Mouse (Mus musculus) hindbrain, embryonic 10.5 days (tissue): ENCODE data around the gene Actr10. TPM values are rescaled to one million over a fixed set of nuclear protein-coding genes. Genes with fewer than 3 reads are reported as not detected.

Experiments
- DNase-seq: peaks from one replicate; pipeline ENCODE4 v3.0.0-alpha.2; 2017; ENCODE audit warnings: low spot score
- H3K27ac ChIP-seq: fragments of 300-500 bp; sonication (generic); 2 replicates; pipeline ENCODE4 v1.5.1; 2016; ENCODE audit warnings: mild to moderate bottlenecking, moderate library complexity
- H3K27me3 ChIP-seq: fragments of 300-500 bp; sonication (generic); 2 replicates; pipeline ENCODE4 v1.6.1; 2016; ENCODE audit warnings: mild to moderate bottlenecking; ENCODE audit not compliant: poor library complexity, insufficient read depth, severe bottlenecking
- H3K36me3 ChIP-seq: fragments of 300-500 bp; sonication (generic); 2 replicates; pipeline ENCODE4 v1.6.1; 2016; ENCODE audit warnings: mild to moderate bottlenecking, moderate library complexity
- H3K4me1 ChIP-seq: fragments of 300-500 bp; sonication (generic); replicated peaks from 2 replicates; pipeline ENCODE4 v1.6.1; 2016; ENCODE audit warnings: mild to moderate bottlenecking
- H3K4me3 ChIP-seq: fragments of 300-500 bp; sonication (generic); 2 replicates; pipeline ENCODE4 v1.5.1; 2016; ENCODE audit warnings: mild to moderate bottlenecking, moderate library complexity
- H3K9me3 ChIP-seq: fragments of 300-500 bp; sonication (generic); 2 replicates; pipeline ENCODE4 v1.6.1; 2016; ENCODE audit warnings: mild to moderate bottlenecking, moderate library complexity
- WGBS: fragments of 180-500 bp; shearing (Covaris S2); methylation state at CpG from one replicate; pipeline ENCODE4 v1.1.7; 2016; 5-methylcytosine and 5-hydroxymethylcytosine counted together
- polyA plus RNA-seq: library from polyadenylated mRNA; unstranded; fragments of >200 nt; fragmentation: Nextera tagmentation; extraction: Ambion mirVana; gene quantifications from 2 replicates; pipeline ENCODE4 v1.2.1, GENCODE M21; 2016

Actr10 gene
- polyA plus RNA-seq, 1 experiment from 2014 or later = 229 TPM

DNA sequence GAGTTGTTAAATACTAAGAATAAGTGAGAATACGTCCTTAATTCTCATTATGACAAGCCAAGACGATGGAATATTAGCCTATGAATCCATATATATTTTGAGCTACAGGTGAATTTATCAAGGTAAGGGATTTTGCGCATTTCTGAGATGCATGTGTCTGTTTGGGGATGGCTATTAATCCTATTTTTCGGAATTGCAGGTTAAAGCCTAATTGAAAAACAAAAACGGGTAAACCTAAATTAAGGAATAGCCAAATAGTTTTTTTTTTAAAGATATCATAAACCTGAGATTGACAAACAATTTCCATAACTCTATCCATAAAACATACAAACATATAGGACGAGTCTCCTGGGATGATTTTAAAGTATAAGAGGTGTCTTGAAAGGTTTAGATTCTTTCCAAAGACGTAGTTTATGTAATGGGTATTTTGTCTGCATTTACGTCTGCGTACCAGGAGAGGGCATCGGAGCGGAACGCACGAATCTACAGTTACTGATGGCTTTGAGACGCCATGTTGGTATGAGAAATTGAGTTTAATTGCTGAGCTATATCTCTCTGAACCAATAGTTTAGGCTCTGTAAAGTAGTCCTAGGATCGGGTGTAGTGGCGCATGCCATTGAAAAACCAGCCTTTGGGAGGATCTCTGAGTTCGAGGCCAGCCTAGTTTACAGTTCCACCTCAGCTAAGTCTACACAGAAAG lies 32.0 kb downstream of the Actr10 start:
- DNase-seq = peak; percentile 69
- H3K9me3 ChIP-seq = no peaks in the 10 kb centered on the region
- H3K27ac ChIP-seq = peak overlapping the region; percentile 69
- 4% methylated on average over 17 of the region's 17 CpGs for WGBS
- no peaks in the 10 kb centered on the region for H3K36me3 ChIP-seq
- H3K4me3 ChIP-seq = peak overlapping the region; percentile 71
- H3K4me1 ChIP-seq = peaks cover 11% of the 10 kb centered on the region
- no peaks in the 10 kb centered on the region for H3K27me3 ChIP-seq

DNA sequence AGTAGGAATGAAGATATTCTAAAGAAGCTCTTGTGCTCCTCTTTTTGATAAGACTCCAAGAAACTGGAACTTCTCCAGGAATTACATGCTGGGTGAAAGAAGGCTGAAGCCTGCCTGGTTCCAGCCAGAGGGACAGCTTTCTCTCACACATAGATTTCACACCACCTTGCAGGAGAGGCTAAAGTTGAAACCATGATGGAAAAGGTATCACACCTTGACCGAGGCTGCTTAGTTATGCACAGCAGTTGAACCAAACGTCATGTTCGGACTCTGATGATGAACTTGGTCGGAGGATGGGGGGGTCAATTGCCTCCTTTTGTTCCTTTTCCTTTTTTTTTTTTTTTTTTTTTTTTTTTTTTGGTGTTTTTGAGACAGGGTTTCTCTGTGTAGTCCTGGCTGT lies 36.2 kb downstream of the Actr10 start:
- DNase-seq = no peak
- 88% methylated on average over 4 of the region's 4 CpGs for WGBS
- H3K4me3 ChIP-seq = no peak overlapping the region; the same call in 1 of the 2 replicates
- no peaks in the 10 kb centered on the region for H3K9me3 ChIP-seq
- peak overlapping the region; percentile 98 for H3K27ac ChIP-seq
- H3K4me1 ChIP-seq = peaks cover 13% of the 10 kb centered on the region
- peaks cover 9% of the 10 kb centered on the region for H3K36me3 ChIP-seq
- H3K27me3 ChIP-seq = no peaks in the 10 kb centered on the region

DNA sequence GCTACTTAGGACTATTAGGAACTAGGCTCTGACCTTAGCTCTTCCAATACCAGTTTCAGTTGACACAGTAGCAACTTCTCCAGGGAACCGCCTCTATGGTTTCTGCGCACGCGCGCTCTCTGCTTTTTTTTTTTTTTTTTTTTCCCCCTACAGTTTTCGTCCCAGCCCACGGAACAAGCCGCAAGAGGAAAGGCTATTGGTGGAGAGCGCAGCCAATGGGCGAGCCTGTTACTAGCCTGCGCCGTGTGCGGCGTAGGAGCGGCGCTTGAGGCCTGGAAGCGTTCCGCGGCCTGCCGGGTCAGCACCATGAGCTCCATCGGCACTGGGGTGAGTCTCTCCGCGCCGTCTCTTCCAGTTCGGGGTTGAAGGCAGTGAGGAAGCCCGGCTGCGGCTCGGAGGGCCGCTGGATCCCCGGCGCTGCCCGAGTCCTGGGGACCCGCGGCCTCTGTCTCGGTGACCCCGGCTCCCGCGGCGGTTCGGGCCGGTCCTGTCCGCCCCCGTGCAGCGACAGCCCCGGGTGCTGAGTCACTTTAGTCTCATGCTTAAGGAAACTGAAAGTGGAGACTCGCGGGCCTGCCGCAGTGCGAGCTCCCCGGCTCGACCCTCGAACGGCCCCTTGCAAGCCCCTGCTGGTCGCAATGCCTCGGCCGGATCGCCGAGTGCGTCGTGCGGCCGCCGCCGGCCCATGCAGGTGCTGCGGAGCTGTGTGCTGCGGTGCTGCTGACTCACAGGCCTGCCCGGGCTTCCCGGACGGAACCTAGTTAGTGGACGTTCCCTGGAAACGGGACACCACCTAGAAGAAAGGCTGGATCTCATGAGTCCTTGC lies 37.0 kb downstream of the Actr10 start, which contains the start of gene Psma3:
Gene Psma3 (plus strand): TSS at position 181 of the 826 bp plus-strand sequence.
- WGBS = under 1% methylated on average over 71 of the region's 71 CpGs

DNA sequence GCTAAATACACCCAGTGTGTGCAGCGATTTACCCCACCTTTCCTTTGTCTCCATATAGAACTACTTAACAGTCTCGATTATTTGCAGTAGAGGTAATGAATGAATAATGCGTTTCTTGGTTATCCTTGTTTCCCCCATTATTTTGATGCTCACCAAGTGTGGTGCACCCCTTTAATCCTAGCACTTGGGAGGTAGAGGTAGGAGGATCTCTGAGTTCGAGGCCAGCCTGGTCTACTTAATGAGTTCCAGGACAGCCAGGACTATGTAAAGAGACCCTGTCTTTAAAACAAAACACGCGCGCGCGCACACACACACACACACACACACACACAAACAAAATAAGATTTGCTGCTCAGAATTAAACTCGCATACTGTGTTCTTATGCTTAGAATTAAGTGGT lies 37.7 kb downstream of the Actr10 start:
- Histone ChIP-seq H3K36me3 (peaks cover 25% of the 10 kb centered on the region), H3K4me3 (peak overlapping the region; percentile 79), H3K4me1 (peaks cover 13% of the 10 kb centered on the region), H3K9me3 (no peaks in the 10 kb centered on the region), H3K27me3 (no peaks in the 10 kb centered on the region), H3K27ac (peak overlapping the region; percentile 98)
- DNase-seq = peak; percentile 10
- 28% methylated on average over 10 of the region's 10 CpGs for WGBS

More for the DNA sequence above, 37.0 kb downstream of the Actr10 start, which contains the start of gene Psma3:
- Histone ChIP-seq H3K4me3 (peak within 1 kb of the TSS; percentile 79), H3K27ac (peak within 1 kb of the TSS; percentile 98), H3K9me3 (no peaks in the 10 kb centered on the region), H3K27me3 (no peaks in the 10 kb centered on the region), H3K4me1 (peaks cover 13% of the 10 kb centered on the region), H3K36me3 (peaks cover 18% of the 10 kb centered on the region)
- peak; percentile 93 for DNase-seq

DNA sequence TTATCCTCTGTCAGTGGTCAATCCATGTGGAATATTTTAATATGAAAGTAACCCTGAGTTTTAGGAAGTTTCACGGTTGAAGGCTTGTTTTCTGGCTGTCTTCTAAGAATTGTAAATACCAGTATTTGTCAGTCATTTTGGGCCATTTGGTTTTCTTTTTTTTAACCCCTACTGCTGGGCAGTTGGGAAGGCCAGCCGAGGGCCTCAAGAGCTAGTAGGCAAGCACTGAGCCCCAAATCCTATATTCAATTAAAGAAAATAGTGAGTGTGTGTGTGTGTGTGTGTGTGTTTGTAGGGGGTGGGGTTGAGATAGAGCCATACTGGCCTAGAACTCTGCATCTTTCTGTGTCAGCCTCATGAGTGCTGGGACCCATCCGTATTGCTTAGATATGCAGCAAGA lies 38.2 kb downstream of the Actr10 start:
- peaks cover 30% of the 10 kb centered on the region for H3K36me3 ChIP-seq
- no peaks in the 10 kb centered on the region for H3K9me3 ChIP-seq
- H3K27ac ChIP-seq = no peak overlapping the region
- H3K4me3 ChIP-seq = peak overlapping the region; percentile 79
- no peak for DNase-seq
- H3K4me1 ChIP-seq = peaks cover 13% of the 10 kb centered on the region
- no peaks in the 10 kb centered on the region for H3K27me3 ChIP-seq
- WGBS = 77% methylated on average over 3 of the region's 3 CpGs

DNA sequence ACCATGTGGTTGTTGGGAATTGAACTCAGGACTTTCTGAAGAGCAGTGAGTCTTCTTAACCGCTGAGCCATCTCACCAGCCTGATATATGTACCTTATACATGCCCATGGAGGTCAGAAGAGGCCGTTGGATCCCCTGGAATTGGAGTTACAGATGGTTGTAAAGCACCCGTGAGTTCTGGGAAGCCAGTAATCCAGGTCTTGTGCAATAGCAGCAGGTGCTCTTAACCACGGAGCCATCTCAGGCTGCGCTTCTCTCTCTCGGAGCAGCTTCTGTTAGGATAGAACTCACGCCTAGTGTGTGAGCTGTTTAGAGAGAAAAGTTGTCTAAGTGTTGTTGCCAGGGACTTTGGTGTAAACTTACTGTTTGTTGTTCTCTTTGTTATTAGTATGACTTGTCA lies 40.7 kb downstream of the Actr10 start:
- no peak for DNase-seq
- 92% methylated on average over 7 of the region's 7 CpGs for WGBS
- no peaks in the 10 kb centered on the region for H3K27me3 ChIP-seq
- peaks cover 53% of the 10 kb centered on the region for H3K36me3 ChIP-seq
- no peak overlapping the region for H3K27ac ChIP-seq
- no peak overlapping the region for H3K4me3 ChIP-seq
- peaks cover 13% of the 10 kb centered on the region for H3K4me1 ChIP-seq
- no peaks in the 10 kb centered on the region for H3K9me3 ChIP-seq

DNA sequence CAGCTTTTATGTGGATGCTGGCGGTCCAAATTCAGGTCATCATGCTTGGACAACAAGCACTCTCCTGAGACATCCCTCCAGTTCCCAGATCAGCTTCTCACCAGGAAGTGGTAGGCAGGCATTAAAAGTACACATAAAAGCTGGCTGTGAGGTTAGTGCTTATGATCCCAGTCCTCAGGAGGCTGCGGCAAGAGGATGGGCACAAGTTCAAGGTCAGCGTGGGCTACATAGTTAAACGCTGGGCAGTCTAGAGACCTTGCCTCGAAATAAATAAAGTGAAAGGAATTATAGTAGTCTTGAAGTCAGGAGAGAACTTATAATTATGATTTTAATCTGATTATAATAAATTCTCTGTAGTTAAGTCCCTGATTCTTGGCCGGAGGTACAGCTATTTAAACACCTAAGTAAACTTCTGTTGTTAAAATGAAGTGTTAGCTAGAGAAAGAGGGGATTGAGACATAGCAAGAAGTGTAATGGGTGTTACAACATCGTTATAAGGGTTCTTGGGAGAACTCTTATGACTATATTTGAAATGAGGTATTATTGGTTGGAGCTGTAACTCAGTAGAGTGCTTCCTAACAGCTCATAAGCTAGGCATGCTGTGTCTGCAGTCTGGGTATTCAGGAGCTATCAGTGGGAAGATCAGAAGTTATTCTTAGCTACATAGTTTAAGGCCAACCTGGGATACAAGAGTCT lies 47.3 kb downstream of the Actr10 start:
- Histone ChIP-seq H3K4me3 (no peak overlapping the region), H3K4me1 (no peaks in the 10 kb centered on the region), H3K27ac (no peak overlapping the region), H3K9me3 (no peaks in the 10 kb centered on the region), H3K36me3 (peaks cover 97% of the 10 kb centered on the region), H3K27me3 (no peaks in the 10 kb centered on the region)
- WGBS = 95% methylated on average over 7 of the region's 7 CpGs
- no peak for DNase-seq

DNA sequence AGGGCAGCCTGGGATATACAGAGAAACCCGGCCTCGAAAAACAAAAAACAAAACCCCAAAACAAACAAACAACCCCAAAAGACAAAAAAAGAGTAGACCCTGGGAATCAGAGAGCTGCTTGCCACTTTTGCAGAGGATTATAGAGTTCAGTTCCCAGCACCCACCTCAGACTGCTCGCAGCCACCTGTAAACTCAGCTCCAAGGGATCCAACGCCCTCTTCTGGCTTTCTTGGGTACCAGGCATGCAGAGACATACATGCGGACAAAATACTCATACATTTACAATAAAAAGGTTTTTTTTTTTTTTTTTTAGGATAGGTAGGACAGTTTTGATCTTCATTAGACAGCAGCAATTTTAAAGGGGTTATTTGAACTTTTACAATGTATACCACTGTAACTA lies 59.6 kb downstream of the Actr10 start:
- Histone ChIP-seq H3K4me3 (no peak overlapping the region), H3K36me3 (peaks cover 78% of the 10 kb centered on the region), H3K27me3 (no peaks in the 10 kb centered on the region), H3K4me1 (no peaks in the 10 kb centered on the region), H3K27ac (no peak overlapping the region), H3K9me3 (no peaks in the 10 kb centered on the region)
- 92% methylated on average over 5 of the region's 5 CpGs for WGBS
- DNase-seq = no peak

DNA sequence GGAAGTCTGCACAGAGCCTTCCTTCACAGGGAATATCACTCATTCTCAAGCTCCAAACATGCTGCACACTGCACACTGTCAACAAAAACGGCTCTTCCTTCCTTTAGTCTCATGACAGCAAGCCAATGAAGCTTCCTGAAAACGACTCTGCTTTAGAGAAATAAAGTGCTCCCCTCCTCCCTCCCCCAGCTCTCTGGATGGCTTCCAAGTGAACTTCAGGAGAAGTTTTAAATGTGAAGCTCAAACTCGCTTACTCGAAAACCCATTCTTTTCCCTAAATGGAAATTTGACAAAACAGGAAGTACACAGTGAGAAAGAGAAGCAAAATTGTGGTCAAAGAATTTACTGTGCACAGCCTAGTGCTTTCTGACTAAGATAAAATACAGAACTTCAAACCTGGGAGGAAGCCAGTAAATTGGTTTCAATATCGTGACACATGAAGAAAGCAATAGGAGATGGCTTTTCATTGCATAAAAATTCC lies 61.8 kb downstream of the Actr10 start:
- H3K27me3 ChIP-seq = no peaks in the 10 kb centered on the region
- no peaks in the 10 kb centered on the region for H3K9me3 ChIP-seq
- peaks cover 74% of the 10 kb centered on the region for H3K36me3 ChIP-seq
- H3K4me1 ChIP-seq = no peaks in the 10 kb centered on the region
- no peak overlapping the region for H3K4me3 ChIP-seq
- H3K27ac ChIP-seq = no peak overlapping the region
- 72% methylated on average over 5 of the region's 5 CpGs for WGBS
- no peak for DNase-seq

DNA sequence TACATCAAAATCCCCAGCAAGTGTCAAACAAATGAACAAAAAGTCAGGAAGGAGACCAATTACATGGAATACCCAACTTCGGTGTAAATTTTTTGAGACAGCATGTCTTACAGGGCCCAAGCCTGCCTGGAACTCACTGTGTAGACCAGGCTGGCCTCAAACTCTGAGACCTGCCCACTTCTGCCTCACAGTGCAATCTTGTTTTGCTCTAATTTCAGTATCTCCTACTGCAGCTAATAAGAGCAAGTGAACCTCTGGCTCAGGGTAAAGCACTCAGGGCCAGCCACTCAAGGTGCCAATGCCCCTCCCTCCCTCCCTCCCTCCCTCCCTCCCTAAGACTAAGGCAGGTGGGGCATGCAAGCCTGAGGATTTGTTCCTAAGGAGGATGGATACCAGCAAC lies 62.7 kb downstream of the Actr10 start:
- Histone ChIP-seq H3K27ac (no peak overlapping the region), H3K36me3 (peaks cover 74% of the 10 kb centered on the region), H3K27me3 (no peaks in the 10 kb centered on the region), H3K4me3 (no peak overlapping the region), H3K9me3 (no peaks in the 10 kb centered on the region), H3K4me1 (no peaks in the 10 kb centered on the region)
- WGBS = 87% methylated on average over 1 of the region's 1 CpGs
- no peak for DNase-seq

DNA sequence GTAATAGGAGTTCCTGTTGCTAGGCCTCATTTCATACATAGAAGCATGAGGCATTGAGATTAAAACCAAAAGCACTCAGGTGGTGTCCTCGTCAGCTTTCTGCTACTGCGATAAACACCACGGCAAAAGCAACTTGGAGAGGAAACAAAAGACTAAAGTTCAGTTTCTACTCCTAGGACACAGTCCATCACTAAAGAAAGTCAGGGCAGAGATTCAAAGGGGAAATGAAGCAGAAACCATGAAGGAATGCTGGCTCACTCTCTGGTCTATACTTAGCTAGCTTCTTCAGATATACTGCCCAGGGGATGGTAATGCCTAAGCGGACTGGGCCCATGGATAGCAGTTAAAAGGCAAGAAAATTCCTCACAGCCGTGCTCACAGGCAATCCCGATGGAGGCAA lies 63.8 kb downstream of the Actr10 start:
- peaks cover 74% of the 10 kb centered on the region for H3K36me3 ChIP-seq
- H3K27ac ChIP-seq = no peak overlapping the region
- no peaks in the 10 kb centered on the region for H3K9me3 ChIP-seq
- DNase-seq = no peak
- 84% methylated on average over 6 of the region's 6 CpGs for WGBS
- H3K27me3 ChIP-seq = no peaks in the 10 kb centered on the region
- H3K4me1 ChIP-seq = no peaks in the 10 kb centered on the region
- H3K4me3 ChIP-seq = no peak overlapping the region

DNA sequence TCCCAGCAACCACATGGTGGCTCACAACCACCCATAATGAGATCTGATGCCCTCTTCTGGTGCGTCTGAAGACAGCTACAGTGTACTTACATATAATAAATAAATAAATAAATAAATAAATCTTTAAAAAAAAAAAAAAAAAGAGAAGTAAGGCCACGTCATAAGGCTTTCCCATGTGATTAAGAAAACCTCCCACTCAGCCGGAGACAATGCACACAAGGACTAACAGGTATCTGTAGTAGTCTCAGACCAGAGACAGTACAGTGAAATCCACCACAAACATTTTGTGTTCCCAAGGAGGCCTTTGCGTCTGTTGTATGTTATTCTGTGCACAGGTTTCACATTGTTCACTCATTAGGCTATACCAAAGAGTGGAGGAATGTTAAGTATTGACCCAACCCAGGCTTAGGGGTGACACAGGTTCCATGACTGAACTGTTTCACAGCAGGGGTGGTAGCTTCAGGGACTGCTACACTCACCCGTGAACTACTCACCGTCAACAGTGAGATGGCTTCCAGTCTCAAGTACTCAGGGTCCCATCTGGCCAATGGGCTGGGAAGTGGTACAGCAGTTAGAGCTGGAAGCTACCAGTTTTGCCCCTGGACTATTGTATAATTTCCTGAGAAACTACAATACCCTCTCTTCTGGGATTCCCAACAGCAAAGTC lies 66.2 kb downstream of the Actr10 start:
- DNase-seq = no peak
- Histone ChIP-seq H3K9me3 (no peaks in the 10 kb centered on the region), H3K27ac (no peak overlapping the region), H3K36me3 (peaks cover 74% of the 10 kb centered on the region), H3K4me1 (no peaks in the 10 kb centered on the region), H3K4me3 (no peak overlapping the region), H3K27me3 (no peaks in the 10 kb centered on the region)
- whole genome bisulfite sequencing = 93% methylated on average over 5 of the region's 6 CpGs
